Mouse (Mus musculus): ENCODE results near the gene Smpdl3b. TPM values are rescaled to one million over a fixed set of nuclear protein-coding genes. Genes with fewer than 3 reads are reported as not detected.
"Not testable (repeated sequence)": the region's sequence is repeated elsewhere in the genome, so short reads cannot be mapped to it uniquely, and the experiment has no call there.

Smpdl3b gene
- 1 to 10 TPM in 1 of 2 experiments, under 1 TPM in 1; 0.96 to 1.8 TPM for polyA plus RNA-seq (2017; shearing (Covaris generic))

- peak; percentile 89 for ATAC-seq
Observed at GRCm38 (mm10) chr4:132756974-132757373, at the start of gene Smpdl3b. Smpdl3b (minus strand) TSS chr4:132757252.

GRCm38 (mm10) chr4:132806620-132807191 is 49.7 kb upstream of the Smpdl3b start:
- ATAC-seq: no peak

- no peak for ATAC-seq
Observed at GRCm38 (mm10) chr4:132805599-132806197, 48.6 kb upstream of the Smpdl3b start.

GRCm38 (mm10) chr4:132805146-132805545 is 48.1 kb upstream of the Smpdl3b start:
- no peak for ATAC-seq

- no peak for ATAC-seq
Observed at GRCm38 (mm10) chr4:132804331-132804730, 47.3 kb upstream of the Smpdl3b start.

- no peak for ATAC-seq
Observed at GRCm38 (mm10) chr4:132803876-132804275, 46.8 kb upstream of the Smpdl3b start.

GRCm38 (mm10) chr4:132803212-132803611 is 46.2 kb upstream of the Smpdl3b start:
- ATAC-seq: no peak

GRCm38 (mm10) chr4:132802171-132802637 is 45.2 kb upstream of the Smpdl3b start:
- peak; percentile 72 for ATAC-seq

GRCm38 (mm10) chr4:132801176-132802077 is 44.4 kb upstream of the Smpdl3b start:
- ATAC-seq: no peak

- ATAC-seq: no peak
Observed at GRCm38 (mm10) chr4:132799845-132800244, 42.8 kb upstream of the Smpdl3b start.

GRCm38 (mm10) chr4:132798666-132799065 is 41.6 kb upstream of the Smpdl3b start:
- ATAC-seq: not testable (repeated sequence)

GRCm38 (mm10) chr4:132798028-132798427 is 41.0 kb upstream of the Smpdl3b start:
- no peak for ATAC-seq

- ATAC-seq: no peak
Observed at GRCm38 (mm10) chr4:132797461-132797860, 40.4 kb upstream of the Smpdl3b start.

GRCm38 (mm10) chr4:132796196-132796886 is 39.3 kb upstream of the Smpdl3b start, which contains the start of gene Themis2:
Themis2 (minus strand) TSS chr4:132796387.
- ATAC-seq: peak; percentile 77

GRCm38 (mm10) chr4:132795171-132795570 is 38.1 kb upstream of the Smpdl3b start:
- ATAC-seq: no peak

GRCm38 (mm10) chr4:132794760-132795159 is 37.7 kb upstream of the Smpdl3b start:
- no peak for ATAC-seq

- ATAC-seq: no peak
Observed at GRCm38 (mm10) chr4:132794028-132794427, 37.0 kb upstream of the Smpdl3b start.

GRCm38 (mm10) chr4:132793322-132794004 is 36.4 kb upstream of the Smpdl3b start:
- not testable (repeated sequence) for ATAC-seq

GRCm38 (mm10) chr4:132789731-132790130 is 32.7 kb upstream of the Smpdl3b start:
- no peak for ATAC-seq

GRCm38 (mm10) chr4:132785228-132785627 is 28.2 kb upstream of the Smpdl3b start:
- ATAC-seq: no peak

- peak; percentile 58 for ATAC-seq
Observed at GRCm38 (mm10) chr4:132783732-132784131, 26.7 kb upstream of the Smpdl3b start.

- no peak for ATAC-seq
Observed at GRCm38 (mm10) chr4:132780288-132780687, 23.2 kb upstream of the Smpdl3b start.

Measured in CD4-positive, CD25-positive, alpha-beta regulatory T cell, adult 4 months (primary cell).